ENCODE assay signal across 20 mouse cellular contexts in genomic region chr6:117214506-117214905, GRCm38 (mm10). TPM values are rescaled to one million over a fixed set of nuclear protein-coding genes. Genes with fewer than 3 reads are reported as not detected.
DNase-seq lines count a peak whose midpoint lies in the region; TF ChIP-seq lines count a peak whose summit lies in the region.
"Had no signal": no experiment of that assay in that cellular context is flagged by ENCODE, and none has a peak within 500 bp of the region (broad histone marks: within the 10 kb centered on the region; RNA-seq: fewer than 3 reads in every experiment).

No protein-coding gene starts in this region.

- TF ChIP-seq POLR2A in cerebellum, adult 2 months (IDR thresholded peaks at IDR 0.05; ENCODE audit: borderline replicate concordance, insufficient read depth, low read length): no peak

- DNase-seq in frontal cortex, adult 2 months (ENCODE audit: extremely low spot score in 1 of 2, low spot score in 1 of 2): peak; percentile 25 to 67
- no peak for DNase-seq in frontal cortex, postnatal 25 days (ENCODE audit: low spot score in 2 of 2)
- DNase-seq in left cerebral cortex, adult 2 months (ENCODE audit: extremely low spot score in 1 of 2, low spot score in 2 of 2): peak; percentile 30 to 31
- no peak for DNase-seq in left cerebral cortex, postnatal 4 days
- DNase-seq in right cerebral cortex, adult 2 months (ENCODE audit: low spot score in 2 of 2): peak; percentile 41 to 57
- DNase-seq in right cerebral cortex, postnatal 4 days: no peak
- DNase-seq in cerebellum, adult 2 months: no peak
- DNase-seq: adrenal gland, postnatal 10 days; cerebellum, adult 11-12 months; cerebellum, adult 9-11 months; cerebellum, postnatal 36 days; heart, adult 18-20 months; heart, postnatal 10 days; heart, postnatal 4 days had no signal

- no peak overlapping the region for H3K27ac ChIP-seq in left cerebral cortex, adult 2 months
- no peak overlapping the region for H3K27ac ChIP-seq in cerebellum, adult 2 months (ENCODE audit: insufficient read depth, low read length)
- H3K27ac ChIP-seq: embryonic facial prominence, embryonic 13.5 days; forebrain, embryonic 12.5 days; heart, embryonic 10.5 days; hindbrain, embryonic 13.5 days; hindbrain, postnatal 0 days had no signal

- no peak for TF ChIP-seq CTCF in left cerebral cortex, adult 2 months (IDR thresholded peaks at IDR 0.05)
- no peak for TF ChIP-seq CTCF in cerebellum, adult 2 months (IDR thresholded peaks at IDR 0.05; ENCODE audit: borderline replicate concordance, insufficient read depth, low read depth, low read length)

- intact Hi-C loops in left cerebral cortex, adult 2 months (cut with DNase I): no loop called here
- intact Hi-C loops in left cerebral cortex, postnatal 4 days (cut with DNase I): no loop called here

- no peaks in the 10 kb centered on the region for H3K27me3 ChIP-seq in cerebellum, adult 2 months (ENCODE audit: control insufficient read depth, insufficient read depth, low read length)
- H3K27me3 ChIP-seq: embryonic facial prominence, embryonic 13.5 days; forebrain, embryonic 12.5 days; hindbrain, embryonic 13.5 days had no signal

- no peak overlapping the region for H3K4me3 ChIP-seq in left cerebral cortex, adult 2 months
- no peak overlapping the region for H3K4me3 ChIP-seq in cerebellum, adult 2 months (replicated peaks; ENCODE audit: insufficient read depth, low read depth, low read length)
- H3K4me3 ChIP-seq: embryonic facial prominence, embryonic 13.5 days; forebrain, embryonic 12.5 days; heart, embryonic 10.5 days; hindbrain, embryonic 13.5 days had no signal

- peaks cover 13% of the 10 kb centered on the region for H3K4me1 ChIP-seq in cerebellum, adult 2 months (ENCODE audit: control insufficient read depth, insufficient read depth, low read length)
- H3K4me1 ChIP-seq: forebrain, embryonic 12.5 days; hindbrain, embryonic 13.5 days had no signal

- 84% methylated on average over 5 of the region's 5 CpGs for WGBS in cerebellum, adult 2 months

RNA-seq across cellular contexts. Expression of gene Cxcl12, which starts 46.2 kb away (rescaled TPM):
- 59.3 and 66.9 TPM in 2 replicates for polyA plus RNA-seq in frontal cortex, adult 2 months (2012; rRNA removed)
- total RNA-seq in left cerebral cortex, adult 2 months (2021): 10 to 100 TPM; 43.4 to 45.8 TPM
- 10 to 100 TPM; 47.8 to 57.1 TPM for total RNA-seq in left cerebral cortex, postnatal 4 days (2021)
- polyA plus RNA-seq in cerebellum, adult 2 months (2012; rRNA removed): 46.5 and 49.0 TPM in 2 replicates
- total RNA-seq: MEL had no signal

Comparison
In these comparisons a context has a peak if more than half of its experiments do, and no peak if none do; other contexts are left out.
1. DNase-seq: peak in frontal cortex, adult 2 months (2 of 2), left cerebral cortex, adult 2 months (2 of 2) and right cerebral cortex, adult 2 months (2 of 2); none in frontal cortex, postnatal 25 days (0 of 2), left cerebral cortex, postnatal 4 days (single experiment), right cerebral cortex, postnatal 4 days (single experiment) and cerebellum, adult 2 months (0 of 2).